Comparison of ENCODE assay signal across 12 mouse cellular contexts in the genomic region with DNA sequence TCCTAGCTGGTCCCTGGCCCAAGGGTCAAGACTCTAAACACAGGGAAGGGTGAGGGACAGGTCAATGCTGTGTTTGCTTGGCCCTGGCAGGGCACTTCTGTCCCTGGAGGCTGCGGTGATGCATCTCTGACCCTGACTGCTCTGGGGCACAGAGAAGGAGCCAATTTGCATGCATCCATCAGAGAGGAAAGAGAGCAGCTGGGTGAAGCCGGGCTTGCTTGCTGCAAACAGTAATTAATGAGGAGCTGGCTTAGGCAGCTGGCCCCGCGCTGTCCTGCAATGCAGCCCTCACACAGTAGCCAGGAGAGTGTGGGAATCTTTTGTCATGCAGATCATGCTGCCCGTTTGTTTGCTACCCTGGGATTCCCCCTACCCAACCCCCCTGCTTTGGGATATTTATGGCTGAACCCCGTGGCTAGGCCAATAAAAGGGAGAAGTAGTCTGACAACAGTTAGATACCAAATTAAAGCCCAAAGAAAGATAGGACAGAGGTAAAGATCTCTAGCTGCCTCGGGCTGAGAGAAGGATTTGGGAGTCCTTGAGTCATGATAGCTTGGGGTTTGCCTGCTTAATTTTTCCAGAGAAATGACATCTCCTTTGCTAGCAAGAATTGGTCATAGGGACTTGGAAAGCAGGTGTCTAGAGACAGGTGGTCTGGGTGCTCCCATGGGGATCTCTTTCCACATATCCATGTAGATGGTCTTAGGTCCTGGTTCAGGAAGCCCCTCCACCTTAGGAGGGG. TPM values are rescaled to one million over a fixed set of nuclear protein-coding genes. Genes with fewer than 3 reads are reported as not detected.
DNase-seq lines count a peak whose midpoint lies in the region; ATAC-seq and TF ChIP-seq lines count a peak whose summit lies in the region.
"Had no signal": no experiment of that assay in that cellular context is flagged by ENCODE, and none has a peak within 500 bp of the region (broad histone marks: within the 10 kb centered on the region; RNA-seq: fewer than 3 reads in every experiment).

No protein-coding gene starts in this region.

- H3K4me3 ChIP-seq in embryonic facial prominence, embryonic 14.5 days (ENCODE audit: low read depth, low read length), result no peak overlapping the region
- H3K4me3 ChIP-seq in midbrain, embryonic 10.5 days, result peak overlapping the region; percentile 32
- H3K4me3 ChIP-seq in layer of hippocampus, adult 2 months, result no peak overlapping the region
- H3K4me3 ChIP-seq: liver, embryonic 13.5 days; stomach, embryonic 15.5 days had no signal

- WGBS in embryonic facial prominence, embryonic 14.5 days, result under 1% methylated on average over 7 of the region's 7 CpGs
- WGBS in midbrain, embryonic 10.5 days, result under 1% methylated on average over 7 of the region's 7 CpGs

- 0 out of 2 replicates have a peak overlapping the region, but pooled peaks have one; percentile 37 for H3K9ac ChIP-seq in embryonic facial prominence, embryonic 14.5 days (ENCODE audit: low read depth, low read length)
- H3K9ac ChIP-seq: liver, embryonic 13.5 days; stomach, embryonic 15.5 days had no signal

- H3K9me3 ChIP-seq in embryonic facial prominence, embryonic 14.5 days (ENCODE audit: control insufficient read depth, low read length), result no peaks in the 10 kb centered on the region
- no peaks in the 10 kb centered on the region for H3K9me3 ChIP-seq in midbrain, embryonic 10.5 days (replicated peaks)
- H3K9me3 ChIP-seq: liver, embryonic 13.5 days; stomach, embryonic 15.5 days had no signal

- H3K27ac ChIP-seq in embryonic facial prominence, embryonic 14.5 days (replicated peaks; ENCODE audit: low read depth, low read length), result no peak overlapping the region
- peak overlapping the region; percentile 86 for H3K27ac ChIP-seq in midbrain, embryonic 10.5 days (replicated peaks)
- H3K27ac ChIP-seq in layer of hippocampus, adult 2 months, result no peak overlapping the region
- H3K27ac ChIP-seq: liver, embryonic 13.5 days; stomach, embryonic 15.5 days had no signal

- no peak for TF ChIP-seq CTCF in layer of hippocampus, adult 2 months (conservative IDR thresholded peaks at IDR 0.05)

- ATAC-seq in embryonic facial prominence, embryonic 14.5 days (ENCODE audit: low read depth), result peak; percentile 79; the same call in 1 of the 2 replicates
- no peak for ATAC-seq in activated CD4-positive, CD25-positive, alpha-beta regulatory T cell, adult 4 months
- ATAC-seq in erythroblast, adult 5-6 weeks (replicated peaks; ENCODE audit: low FRiP score, poor library complexity, severe bottlenecking), result no peak

- H3K36me3 ChIP-seq in embryonic facial prominence, embryonic 14.5 days (ENCODE audit: control insufficient read depth, insufficient read depth, low read length), result no peaks in the 10 kb centered on the region
- H3K36me3 ChIP-seq in midbrain, embryonic 10.5 days, result peaks cover 19% of the 10 kb centered on the region
- H3K36me3 ChIP-seq: liver, embryonic 13.5 days; stomach, embryonic 15.5 days had no signal

- H3K4me1 ChIP-seq in embryonic facial prominence, embryonic 14.5 days (ENCODE audit: control insufficient read depth, insufficient read depth, low read length), result no peaks in the 10 kb centered on the region
- peaks cover 53% of the 10 kb centered on the region for H3K4me1 ChIP-seq in midbrain, embryonic 10.5 days
- H3K4me1 ChIP-seq: liver, embryonic 13.5 days; stomach, embryonic 15.5 days had no signal

- DNase-seq in right cerebral cortex, postnatal 10 days (ENCODE audit: low spot score in 2 of 2), result peak; percentile 39 to 60
- no peak for DNase-seq in right cerebral cortex, postnatal 4 days
- DNase-seq in embryonic facial prominence, embryonic 14.5 days (ENCODE audit: low spot score), result peak; percentile 67
- DNase-seq in midbrain, embryonic 10.5 days (ENCODE audit: low spot score), result peak; percentile 84
- no peak for DNase-seq in spleen, postnatal 14 days (ENCODE audit: low spot score in 2 of 2)
- DNase-seq in layer of hippocampus, adult 2 months (ENCODE audit: low spot score in 2 of 2), result no peak
- DNase-seq: cerebellum, adult 2 months; kidney, adult 8-10 months; liver, embryonic 13.5 days had no signal

- no peak overlapping the region for H3K4me2 ChIP-seq in embryonic facial prominence, embryonic 14.5 days (ENCODE audit: low read depth, low read length)
- H3K4me2 ChIP-seq: liver, embryonic 13.5 days; stomach, embryonic 15.5 days had no signal

- no peaks in the 10 kb centered on the region; the same call in 1 of the 2 replicates for H3K27me3 ChIP-seq in embryonic facial prominence, embryonic 14.5 days (replicated peaks; ENCODE audit: control insufficient read depth, insufficient read depth, low read length)
- H3K27me3 ChIP-seq in midbrain, embryonic 10.5 days (ENCODE audit: low read depth, poor library complexity, severe bottlenecking), result 0 out of 2 replicates have a peak, but pooled peaks cover 7% of the 10 kb centered on the region
- H3K27me3 ChIP-seq: stomach, embryonic 15.5 days had no signal

RNA-seq across cellular contexts. Expression of a gene that starts 35.1 kb away (rescaled TPM):
- polyA plus RNA-seq in embryonic facial prominence, embryonic 14.5 days (2014; fragmentation: Nextera tagmentation; extraction: Ambion mirVana), result 4.1 and 5.0 TPM in 2 replicates
- 12.6 and 14.7 TPM in 2 replicates for polyA plus RNA-seq in midbrain, embryonic 10.5 days (2016; fragmentation: Nextera tagmentation; extraction: Ambion mirVana)
- polyA plus RNA-seq in activated CD4-positive, CD25-positive, alpha-beta regulatory T cell, adult 4 months (2017; shearing (Covaris generic)), result under 1 TPM; 0.17 to 0.48 TPM
- total RNA-seq in erythroblast, adult 5-6 weeks (2015; ENCODE audit: low replicate concordance), result not detected in 2 replicates
- not detected in 2 replicates for total RNA-seq in erythroblast, adult 5-6 weeks (2017; ENCODE audit: low replicate concordance)
- total RNA-seq in layer of hippocampus, adult 2 months (2021), result 10 to 100 TPM; 27.2 to 27.6 TPM

RNA-seq across cellular contexts. Expression of a gene that starts 42.1 kb away (rescaled TPM):
- 20.8 and 26.7 TPM in 2 replicates for polyA plus RNA-seq in embryonic facial prominence, embryonic 14.5 days (2014; fragmentation: Nextera tagmentation; extraction: Ambion mirVana)
- 24.6 and 27.5 TPM in 2 replicates for polyA plus RNA-seq in midbrain, embryonic 10.5 days (2016; fragmentation: Nextera tagmentation; extraction: Ambion mirVana)
- 10 to 100 TPM in 1 of 2 experiments, 1 to 10 TPM in 1; 9.3 to 17.7 TPM for polyA plus RNA-seq in activated CD4-positive, CD25-positive, alpha-beta regulatory T cell, adult 4 months (2017; shearing (Covaris generic))
- total RNA-seq in erythroblast, adult 5-6 weeks (2015; ENCODE audit: low replicate concordance), result 0.84 and 0.96 TPM in 2 replicates
- 3.8 and 4.0 TPM in 2 replicates for total RNA-seq in erythroblast, adult 5-6 weeks (2017; ENCODE audit: low replicate concordance)
- 10 to 100 TPM; 51.3 to 53.0 TPM for total RNA-seq in layer of hippocampus, adult 2 months (2021)

RNA-seq across cellular contexts. Expression of a gene that starts 47.3 kb away (rescaled TPM):
- 214 and 225 TPM in 2 replicates for polyA plus RNA-seq in embryonic facial prominence, embryonic 14.5 days (2014; fragmentation: Nextera tagmentation; extraction: Ambion mirVana)
- polyA plus RNA-seq in midbrain, embryonic 10.5 days (2016; fragmentation: Nextera tagmentation; extraction: Ambion mirVana), result 304 and 308 TPM in 2 replicates
- 100 to 1,000 TPM; 296 to 314 TPM for polyA plus RNA-seq in activated CD4-positive, CD25-positive, alpha-beta regulatory T cell, adult 4 months (2017; shearing (Covaris generic))
- 409 and 448 TPM in 2 replicates for total RNA-seq in erythroblast, adult 5-6 weeks (2015; ENCODE audit: low replicate concordance)
- total RNA-seq in erythroblast, adult 5-6 weeks (2017; ENCODE audit: low replicate concordance), result 409 and 414 TPM in 2 replicates
- total RNA-seq in layer of hippocampus, adult 2 months (2021), result 100 to 1,000 TPM; 151 to 152 TPM

Comparison
In these comparisons a context has a peak if more than half of its experiments do, and no peak if none do; other contexts are left out.
1. DNase-seq: peak in right cerebral cortex, postnatal 10 days (2 of 2), embryonic facial prominence, embryonic 14.5 days (single experiment) and midbrain, embryonic 10.5 days (single experiment); none in right cerebral cortex, postnatal 4 days (single experiment), spleen, postnatal 14 days (0 of 2) and layer of hippocampus, adult 2 months (0 of 2).